Mouse (Mus musculus): ENCODE results near the gene Tnk1. TPM values are rescaled to one million over a fixed set of nuclear protein-coding genes. Genes with fewer than 3 reads are reported as not detected.
A peak's percentile ranks its signal among the peaks of the same experiment; 100 is the strongest.

The Tnk1 gene
- polyA plus RNA-seq, 1 experiment from 2014 or later: not detected

DNA sequence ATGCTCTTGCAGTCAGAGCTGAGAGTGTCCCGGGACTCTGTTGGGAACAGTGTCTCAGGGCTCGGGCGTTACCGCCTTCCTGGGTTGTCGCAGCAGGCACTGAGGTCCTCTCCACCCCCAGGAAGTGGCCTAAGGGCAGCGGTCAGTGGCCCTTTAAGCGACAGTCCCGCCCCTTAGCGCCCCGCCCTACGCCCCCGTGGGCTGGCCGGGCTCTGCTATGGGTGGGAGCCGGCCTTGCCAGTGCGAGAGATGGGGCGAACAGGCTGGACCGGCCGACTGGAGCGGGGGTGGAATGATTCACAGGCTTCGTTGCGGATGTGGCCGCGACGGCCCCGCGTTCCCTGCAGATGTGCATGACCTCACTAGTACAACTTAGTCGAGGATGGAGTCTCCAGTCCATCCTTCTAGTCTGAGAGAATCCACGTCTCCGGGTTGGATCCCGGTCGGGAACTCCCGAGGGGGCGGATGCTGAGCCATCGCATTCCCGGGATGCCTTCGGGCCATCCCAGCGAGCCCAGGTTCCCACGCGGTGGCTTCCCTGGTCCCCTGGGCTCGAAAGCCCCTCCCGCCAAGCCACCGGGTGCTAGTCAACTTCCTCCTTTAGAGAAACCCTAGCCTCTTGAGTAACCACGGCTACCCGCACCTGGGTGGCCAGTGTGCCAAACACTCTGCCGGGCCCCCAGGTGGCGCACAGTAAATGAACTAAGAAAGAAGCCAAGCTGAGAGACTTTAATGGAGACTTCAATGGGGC, 22.5 kb upstream of the Tnk1 start, which contains the start of gene Kctd11:
Gene Kctd11, minus strand, starts transcription at position 554 of the 751 bp plus-strand sequence.
- H3K4me1 ChIP-seq (replicated peaks; ENCODE audit: control insufficient read depth, insufficient read depth, low read length): peaks cover 16% of the 10 kb centered on the region; the same call in 1 of the 2 replicates
- ATAC-seq (ENCODE audit: low FRiP score): peak; percentile 80
- H3K4me2 ChIP-seq (replicated peaks): peak within 1 kb of the TSS; percentile 66
- no peaks in the 10 kb centered on the region for H3K9me3 ChIP-seq (ENCODE audit: control insufficient read depth, low read length)
- no peaks in the 10 kb centered on the region for H3K36me3 ChIP-seq (replicated peaks; ENCODE audit: control insufficient read depth, insufficient read depth)
- peak; percentile 49 for DNase-seq (ENCODE audit: low spot score)
- H3K27ac ChIP-seq: peak within 1 kb of the TSS; percentile 14
- H3K4me3 ChIP-seq (replicated peaks; ENCODE audit: low read length): peak within 1 kb of the TSS; percentile 37
- H3K27me3 ChIP-seq (ENCODE audit: control insufficient read depth, insufficient read depth, low read length): peaks cover 15% of the 10 kb centered on the region
- under 1% methylated on average over 46 of the region's 46 CpGs for WGBS
- H3K9ac ChIP-seq: peak within 1 kb of the TSS; percentile 57

DNA sequence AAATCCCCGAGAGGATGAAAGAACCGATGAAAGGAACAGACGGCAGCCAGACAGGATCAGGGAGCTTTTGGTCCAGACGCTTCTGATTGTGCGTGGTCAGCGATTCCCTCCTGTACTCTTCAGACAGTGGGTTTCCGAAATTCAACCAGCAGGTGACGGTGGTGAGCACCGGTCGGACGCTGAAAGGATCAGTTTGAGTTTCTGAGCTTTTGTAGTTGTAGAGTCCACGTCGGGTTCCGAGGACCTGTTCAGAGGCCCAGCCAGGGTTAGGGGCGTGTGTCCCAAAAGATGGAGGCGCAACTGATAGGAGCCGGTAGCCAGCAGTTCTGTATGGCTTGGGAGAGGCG, 21.9 kb upstream of the Tnk1 start:
- H3K9me3 ChIP-seq (ENCODE audit: control insufficient read depth, low read length): no peaks in the 10 kb centered on the region
- H3K9ac ChIP-seq: peak overlapping the region; percentile 57
- H3K4me2 ChIP-seq (replicated peaks): peak overlapping the region; percentile 66
- ATAC-seq (ENCODE audit: low FRiP score): 0 out of 2 replicates have a peak, but pooled peaks have one; percentile 25
- H3K4me3 ChIP-seq (replicated peaks; ENCODE audit: low read length): peak overlapping the region; percentile 37
- peak; percentile 68 for DNase-seq (ENCODE audit: low spot score)
- peak overlapping the region; percentile 14 for H3K27ac ChIP-seq
- 0% methylated on average over 18 of the region's 18 CpGs for WGBS
- H3K4me1 ChIP-seq (replicated peaks; ENCODE audit: control insufficient read depth, insufficient read depth, low read length): peaks cover 16% of the 10 kb centered on the region; the same call in 1 of the 2 replicates
- no peaks in the 10 kb centered on the region for H3K36me3 ChIP-seq (replicated peaks; ENCODE audit: control insufficient read depth, insufficient read depth)
- H3K27me3 ChIP-seq (ENCODE audit: control insufficient read depth, insufficient read depth, low read length): peaks cover 15% of the 10 kb centered on the region

DNA sequence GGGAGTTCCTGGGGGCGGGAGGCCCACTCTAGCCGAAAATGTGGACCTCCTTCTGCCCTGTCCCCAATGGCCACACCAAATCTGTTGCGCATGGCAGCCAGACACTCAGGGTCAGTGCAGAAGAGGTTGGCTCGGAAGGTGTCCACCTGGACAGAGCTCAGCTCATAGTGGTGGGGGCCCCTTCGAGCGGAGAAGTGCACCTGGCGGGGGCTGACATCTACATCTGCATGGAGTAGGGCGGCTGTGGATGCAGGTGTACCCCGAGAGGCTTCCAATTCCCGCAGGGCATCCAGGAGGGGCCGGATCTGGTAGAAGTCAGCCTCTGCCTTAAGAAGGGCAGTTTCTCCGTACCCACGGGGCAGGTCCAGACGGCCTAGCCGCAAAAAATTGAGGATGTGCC, 21.2 kb upstream of the Tnk1 start:
- peak overlapping the region; percentile 66 for H3K4me2 ChIP-seq (replicated peaks)
- H3K27ac ChIP-seq: no peak overlapping the region
- peaks cover 16% of the 10 kb centered on the region; the same call in 1 of the 2 replicates for H3K4me1 ChIP-seq (replicated peaks; ENCODE audit: control insufficient read depth, insufficient read depth, low read length)
- ATAC-seq (ENCODE audit: low FRiP score) (no peak), DNase-seq (ENCODE audit: low spot score) (no peak)
- no peak overlapping the region for H3K9ac ChIP-seq
- no peaks in the 10 kb centered on the region for H3K9me3 ChIP-seq (ENCODE audit: control insufficient read depth, low read length)
- WGBS: 55% methylated on average over 15 of the region's 15 CpGs
- peak overlapping the region; percentile 37 for H3K4me3 ChIP-seq (replicated peaks; ENCODE audit: low read length)
- H3K36me3 ChIP-seq (replicated peaks; ENCODE audit: control insufficient read depth, insufficient read depth): no peaks in the 10 kb centered on the region
- peaks cover 15% of the 10 kb centered on the region for H3K27me3 ChIP-seq (ENCODE audit: control insufficient read depth, insufficient read depth, low read length)

GRCm38 (mm10) chr11:69878952-69879351, 20.4 kb upstream of the Tnk1 start:
- 0 out of 2 replicates have a peak overlapping the region, but pooled peaks have one; percentile 66 for H3K4me2 ChIP-seq (replicated peaks)

DNA sequence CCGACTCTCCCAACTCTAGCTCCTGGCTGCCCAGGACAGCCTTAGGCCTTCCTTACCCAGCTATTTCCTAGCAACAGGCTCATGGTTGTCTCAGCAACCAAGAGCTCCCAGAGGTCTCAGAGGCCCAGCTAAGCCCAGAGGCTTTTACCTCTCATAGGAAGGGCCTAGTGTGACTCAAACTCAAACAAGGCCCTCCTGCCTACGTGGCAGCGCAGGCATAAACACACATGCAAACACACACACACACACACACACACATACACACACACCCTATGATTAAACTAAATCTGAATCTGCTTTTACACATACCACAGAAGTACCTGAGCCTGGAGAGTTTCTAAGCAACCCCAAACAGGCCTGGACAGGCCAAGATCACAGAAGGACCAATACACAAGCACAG, 19.9 kb upstream of the Tnk1 start:
- WGBS: 73% methylated on average over 3 of the region's 3 CpGs
- Histone ChIP-seq H3K9me3 (ENCODE audit: control insufficient read depth, low read length) (no peaks in the 10 kb centered on the region), H3K4me2 (replicated peaks) (no peak overlapping the region), H3K4me3 (replicated peaks; ENCODE audit: low read length) (no peak overlapping the region), H3K4me1 (replicated peaks; ENCODE audit: control insufficient read depth, insufficient read depth, low read length) (peaks cover 16% of the 10 kb centered on the region; the same call in 1 of the 2 replicates), H3K9ac (no peak overlapping the region), H3K27ac (no peak overlapping the region), H3K27me3 (ENCODE audit: control insufficient read depth, insufficient read depth, low read length) (peaks cover 15% of the 10 kb centered on the region), H3K36me3 (replicated peaks; ENCODE audit: control insufficient read depth, insufficient read depth) (no peaks in the 10 kb centered on the region)
- DNase-seq (ENCODE audit: low spot score) (no peak), ATAC-seq (ENCODE audit: low FRiP score) (no peak)

More at GRCm38 (mm10) chr11:69878952-69879351, 20.4 kb upstream of the Tnk1 start:
- 92% methylated on average over 6 of the region's 6 CpGs for WGBS
- ATAC-seq (ENCODE audit: low FRiP score) (no peak), DNase-seq (ENCODE audit: low spot score) (no peak)
- Histone ChIP-seq H3K27ac (no peak overlapping the region), H3K4me3 (replicated peaks; ENCODE audit: low read length) (no peak overlapping the region), H3K9ac (no peak overlapping the region), H3K9me3 (ENCODE audit: control insufficient read depth, low read length) (no peaks in the 10 kb centered on the region), H3K4me1 (replicated peaks; ENCODE audit: control insufficient read depth, insufficient read depth, low read length) (peaks cover 16% of the 10 kb centered on the region; the same call in 1 of the 2 replicates), H3K36me3 (replicated peaks; ENCODE audit: control insufficient read depth, insufficient read depth) (no peaks in the 10 kb centered on the region), H3K27me3 (ENCODE audit: control insufficient read depth, insufficient read depth, low read length) (peaks cover 15% of the 10 kb centered on the region)

DNA sequence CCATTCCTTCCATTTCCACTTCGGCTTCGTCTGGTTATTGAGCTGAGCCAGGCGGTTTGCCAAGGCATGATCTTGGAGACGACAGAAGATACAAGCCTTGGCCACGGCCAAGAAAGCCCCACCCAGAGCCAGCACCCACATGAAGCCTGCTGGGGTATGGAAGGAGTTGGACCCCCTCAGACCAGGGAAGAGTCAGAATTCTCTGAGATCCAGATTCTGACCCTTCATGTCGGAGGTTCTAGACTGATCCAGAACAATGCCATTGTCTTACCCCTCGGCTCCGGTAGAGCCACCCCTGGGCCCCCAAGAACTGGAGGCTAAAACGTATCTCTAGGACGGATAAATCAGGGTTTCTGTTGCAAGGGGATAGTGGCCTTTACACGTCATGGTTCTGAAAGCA, 19.3 kb upstream of the Tnk1 start, which contains the start of gene Tmem95:
Gene Tmem95, minus strand, starts transcription at position 141 of the 400 bp plus-strand sequence.
- ATAC-seq (ENCODE audit: low FRiP score): no peak
- Histone ChIP-seq H3K36me3 (replicated peaks; ENCODE audit: control insufficient read depth, insufficient read depth) (no peaks in the 10 kb centered on the region), H3K27ac (no peak within 1 kb of the TSS), H3K9ac (no peak within 1 kb of the TSS), H3K9me3 (ENCODE audit: control insufficient read depth, low read length) (no peaks in the 10 kb centered on the region), H3K27me3 (ENCODE audit: control insufficient read depth, insufficient read depth, low read length) (peaks cover 15% of the 10 kb centered on the region), H3K4me3 (replicated peaks; ENCODE audit: low read length) (0 out of 2 replicates have a peak within 1 kb of the TSS, but pooled peaks have one; percentile 9), H3K4me1 (replicated peaks; ENCODE audit: control insufficient read depth, insufficient read depth, low read length) (peaks cover 16% of the 10 kb centered on the region; the same call in 1 of the 2 replicates), H3K4me2 (replicated peaks) (peak within 1 kb of the TSS; percentile 29)
- 89% methylated on average over 11 of the region's 11 CpGs for WGBS
- DNase-seq (ENCODE audit: low spot score): no peak

GRCm38 (mm10) chr11:69876867-69877266, 18.3 kb upstream of the Tnk1 start:
- WGBS: 2% methylated on average over 12 of the region's 12 CpGs
- peaks cover 16% of the 10 kb centered on the region; the same call in 1 of the 2 replicates for H3K4me1 ChIP-seq (replicated peaks; ENCODE audit: control insufficient read depth, insufficient read depth, low read length)
- peak; percentile 70 for DNase-seq (ENCODE audit: low spot score)
- H3K9me3 ChIP-seq (ENCODE audit: control insufficient read depth, low read length): no peaks in the 10 kb centered on the region
- peak overlapping the region; percentile 29 for H3K4me2 ChIP-seq (replicated peaks)
- ATAC-seq (ENCODE audit: low FRiP score): no peak
- no peaks in the 10 kb centered on the region for H3K36me3 ChIP-seq (replicated peaks; ENCODE audit: control insufficient read depth, insufficient read depth)
- H3K9ac ChIP-seq: no peak overlapping the region
- H3K27ac ChIP-seq: no peak overlapping the region
- H3K4me3 ChIP-seq (replicated peaks; ENCODE audit: low read length): 0 out of 2 replicates have a peak overlapping the region, but pooled peaks have one; percentile 9
- peaks cover 9% of the 10 kb centered on the region for H3K27me3 ChIP-seq (ENCODE audit: control insufficient read depth, insufficient read depth, low read length)

- Histone ChIP-seq H3K4me1 (replicated peaks; ENCODE audit: control insufficient read depth, insufficient read depth, low read length) (peaks cover 11% of the 10 kb centered on the region; the same call in 1 of the 2 replicates), H3K9ac (no peak overlapping the region), H3K4me2 (replicated peaks) (no peak overlapping the region), H3K36me3 (replicated peaks; ENCODE audit: control insufficient read depth, insufficient read depth) (no peaks in the 10 kb centered on the region), H3K27ac (no peak overlapping the region), H3K4me3 (replicated peaks; ENCODE audit: low read length) (no peak overlapping the region), H3K9me3 (ENCODE audit: control insufficient read depth, low read length) (no peaks in the 10 kb centered on the region), H3K27me3 (ENCODE audit: control insufficient read depth, insufficient read depth, low read length) (peaks cover 6% of the 10 kb centered on the region; the same call in 1 of the 2 replicates)
- no peak for ATAC-seq (ENCODE audit: low FRiP score)
- 66% methylated on average over 7 of the region's 7 CpGs for WGBS
- DNase-seq (ENCODE audit: low spot score): no peak
These were observed 17.7 kb upstream of the Tnk1 start for GRCm38 (mm10) chr11:69876186-69876585.

- no peak overlapping the region for H3K27ac ChIP-seq
- no peaks in the 10 kb centered on the region for H3K36me3 ChIP-seq (replicated peaks; ENCODE audit: control insufficient read depth, insufficient read depth)
- H3K4me1 ChIP-seq (replicated peaks; ENCODE audit: control insufficient read depth, insufficient read depth, low read length): no peaks in the 10 kb centered on the region
- H3K27me3 ChIP-seq (ENCODE audit: control insufficient read depth, insufficient read depth, low read length): no peaks in the 10 kb centered on the region
- H3K4me2 ChIP-seq (replicated peaks): no peak overlapping the region
- no peaks in the 10 kb centered on the region for H3K9me3 ChIP-seq (ENCODE audit: control insufficient read depth, low read length)
- H3K9ac ChIP-seq: no peak overlapping the region
- no peak overlapping the region for H3K4me3 ChIP-seq (replicated peaks; ENCODE audit: low read length)
- DNase-seq (ENCODE audit: low spot score) (no peak), ATAC-seq (ENCODE audit: low FRiP score) (no peak)
- 79% methylated on average over 4 of the region's 4 CpGs for WGBS
These were observed 13.9 kb upstream of the Tnk1 start for GRCm38 (mm10) chr11:69872451-69872850.

Data from hindbrain, embryonic 14.5 days (tissue).